Mouse (Mus musculus) adrenal gland, postnatal 4 days (tissue): ENCODE measurements around the gene Dcdc2b. TPM values are rescaled to one million over a fixed set of nuclear protein-coding genes. Genes with fewer than 3 reads are reported as not detected.

ENCODE experiments used
- DNase-seq, 2 experiments: peaks; one replicate each; pipeline ENCODE4 v3.0.0; 2021 to 2022; ENCODE audit warnings: low spot score in 2 of 2, mixed read lengths in 2 of 2
- long read RNA-seq, 2 experiments: library from polyadenylated mRNA; stranded (forward); transcript quantifications; one replicate each; pipeline ENCODE4 v2.0.0; 2021
- total RNA-seq, 2 experiments: library from RNA; stranded (reverse); gene quantifications; 2 replicates each; pipeline ENCODE4 v1.2.3; 2021

The Dcdc2b gene
- total RNA-seq, result 1 to 10 TPM; 2.9 to 3.3 TPM
- long read RNA-seq, experiment 1, partial matches to known transcripts, result 0 of 3 reads
- long read RNA-seq, experiment 1, other reads (novel, unspliced or antisense), result 3 of 3 reads
- long read RNA-seq, experiment 2, partial matches to known transcripts, result 0 of 1 reads
- long read RNA-seq, experiment 2, other reads (novel, unspliced or antisense), result 1 of 1 reads

DNA sequence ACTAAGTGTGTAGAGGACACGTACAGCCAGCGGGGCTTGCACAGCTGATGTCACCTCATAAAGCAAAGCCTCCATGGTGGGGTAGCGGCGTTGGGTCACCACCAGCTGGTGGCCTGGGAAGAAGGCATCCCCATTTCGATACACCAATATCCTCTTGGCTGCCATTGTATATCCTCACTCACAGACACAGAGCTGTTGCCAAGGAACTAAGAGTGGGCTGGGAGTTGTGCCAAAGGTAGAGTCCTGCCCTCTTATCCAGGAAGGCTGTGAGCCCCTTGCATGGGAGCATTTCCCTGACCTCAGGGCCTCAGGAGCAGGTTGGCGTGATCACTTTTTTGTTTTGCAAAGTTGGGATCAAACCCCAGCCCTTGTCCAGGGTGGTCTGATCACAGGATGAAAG, at the start of gene Dcdc2b:
Dcdc2b (minus strand) TSS at position 165 of the 400 bp plus-strand sequence.
- no peak for DNase-seq

DNA sequence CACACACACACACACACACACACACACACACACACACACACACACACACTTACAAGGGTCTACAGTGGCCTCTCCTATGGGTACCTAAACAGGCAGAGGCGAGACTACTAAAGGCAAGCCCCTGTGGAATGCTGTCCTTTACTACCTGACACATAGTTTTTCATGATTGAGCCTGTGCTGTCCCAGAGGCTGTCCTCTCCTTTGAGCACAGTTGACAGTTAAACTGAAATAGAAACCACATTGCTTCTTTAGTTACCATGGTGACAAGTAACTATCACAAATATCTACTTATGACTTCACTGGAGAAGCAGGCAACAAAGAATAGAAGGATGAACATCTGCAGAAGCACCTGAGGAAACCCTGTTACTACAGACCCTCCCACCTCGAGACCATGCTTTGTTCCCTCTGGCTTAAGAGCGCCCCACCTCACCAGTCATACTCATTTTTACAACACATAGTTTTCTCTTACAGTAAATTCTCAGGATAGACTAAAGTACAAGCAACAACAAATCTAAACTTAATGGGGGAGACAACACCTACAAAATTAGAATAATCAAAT, 48.3 kb upstream of the Dcdc2b start:
- DNase-seq, result no peak

GRCm38 (mm10) chr4:129661584-129661983, 47.5 kb upstream of the Dcdc2b start:
- DNase-seq, result no peak

DNA sequence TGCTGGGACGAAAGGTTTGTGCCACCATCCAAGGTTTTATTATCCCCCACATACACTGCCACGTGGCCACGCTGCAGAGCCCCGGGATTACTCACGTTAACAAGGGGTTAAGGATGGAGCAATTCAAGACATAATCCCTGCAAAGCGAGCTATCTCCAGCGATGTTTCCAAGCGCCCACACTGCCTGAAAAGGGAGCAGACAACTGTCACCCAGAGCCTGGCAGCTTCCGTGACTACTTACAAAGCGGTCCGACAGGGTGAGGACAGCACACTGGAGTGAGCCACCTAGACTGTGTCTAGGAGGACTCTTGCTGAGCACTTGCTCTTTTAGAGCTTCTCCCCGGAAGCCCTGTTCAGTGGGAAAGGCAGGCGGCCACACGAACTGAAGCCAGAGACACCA, 40.7 kb upstream of the Dcdc2b start:
- DNase-seq, result no peak

- DNase-seq, result no peak
Measured at GRCm38 (mm10) chr4:129650359-129650758, 36.3 kb upstream of the Dcdc2b start.

GRCm38 (mm10) chr4:129648656-129649055, 34.6 kb upstream of the Dcdc2b start:
- DNase-seq, result no peak

GRCm38 (mm10) chr4:129645204-129645603, 31.1 kb upstream of the Dcdc2b start:
- DNase-seq, result no peak

DNA sequence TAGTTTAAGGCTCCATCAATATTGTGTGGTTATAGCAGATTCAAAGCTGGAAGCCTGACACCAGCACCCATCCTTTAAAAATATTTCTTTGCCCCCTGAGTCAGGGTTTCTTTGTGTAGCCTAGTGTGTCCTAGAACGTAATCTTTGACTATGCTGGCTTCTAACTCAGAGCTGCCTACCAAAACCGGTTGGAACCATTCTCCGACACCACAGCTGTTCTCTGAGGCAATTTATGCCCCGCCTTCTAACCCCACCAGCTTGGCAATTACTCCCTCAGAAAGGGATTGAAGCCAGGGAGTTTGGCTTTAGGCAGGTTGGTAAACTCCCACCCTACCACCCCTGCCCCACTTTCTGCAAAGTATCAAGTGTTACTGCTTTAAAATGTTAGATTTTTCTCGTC, 27.7 kb upstream of the Dcdc2b start:
- no peak for DNase-seq

DNA sequence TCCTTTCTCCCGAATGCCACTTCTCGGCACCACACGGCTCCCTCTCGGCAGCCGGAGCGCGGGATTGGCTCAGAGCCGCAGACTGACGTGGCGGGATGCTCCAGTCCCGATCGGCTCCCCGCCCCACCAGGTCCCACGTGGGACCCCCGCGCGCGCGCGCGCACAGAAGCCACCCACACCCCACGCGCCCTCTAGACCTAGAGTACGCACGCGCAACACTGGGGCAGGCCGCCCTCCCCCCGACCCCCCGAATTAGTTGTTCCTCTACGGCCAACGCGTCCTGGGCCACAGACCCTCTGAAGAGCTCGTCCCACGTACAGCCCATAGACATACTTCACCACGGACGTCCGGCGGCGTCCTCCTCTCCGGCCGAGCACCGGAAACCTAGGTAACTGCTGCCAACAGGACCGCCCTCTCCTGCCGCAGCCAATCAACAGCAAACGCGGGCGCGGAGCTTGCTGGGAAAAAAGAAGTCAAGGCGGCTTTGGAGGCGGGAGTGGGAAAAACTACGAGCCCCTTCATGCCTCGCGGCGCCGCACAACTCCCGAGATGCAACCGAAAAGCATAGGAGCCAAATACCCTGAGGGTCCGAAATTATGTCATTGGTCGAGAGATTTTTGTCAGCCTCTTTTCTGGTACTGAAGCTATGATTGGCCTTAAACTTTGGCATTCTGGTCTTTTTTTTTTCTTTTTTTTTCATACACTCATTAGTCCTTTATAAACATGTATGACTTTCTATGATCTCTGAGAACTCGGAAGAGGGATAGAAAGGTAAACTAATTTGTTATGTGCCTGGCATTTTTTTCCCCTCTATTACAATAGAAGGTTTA, 26.8 kb upstream of the Dcdc2b start, which contains the start of gene Txlna:
Txlna (minus strand) TSS at position 428 of the 830 bp plus-strand sequence.
- DNase-seq, result peak; percentile 85 to 96

DNA sequence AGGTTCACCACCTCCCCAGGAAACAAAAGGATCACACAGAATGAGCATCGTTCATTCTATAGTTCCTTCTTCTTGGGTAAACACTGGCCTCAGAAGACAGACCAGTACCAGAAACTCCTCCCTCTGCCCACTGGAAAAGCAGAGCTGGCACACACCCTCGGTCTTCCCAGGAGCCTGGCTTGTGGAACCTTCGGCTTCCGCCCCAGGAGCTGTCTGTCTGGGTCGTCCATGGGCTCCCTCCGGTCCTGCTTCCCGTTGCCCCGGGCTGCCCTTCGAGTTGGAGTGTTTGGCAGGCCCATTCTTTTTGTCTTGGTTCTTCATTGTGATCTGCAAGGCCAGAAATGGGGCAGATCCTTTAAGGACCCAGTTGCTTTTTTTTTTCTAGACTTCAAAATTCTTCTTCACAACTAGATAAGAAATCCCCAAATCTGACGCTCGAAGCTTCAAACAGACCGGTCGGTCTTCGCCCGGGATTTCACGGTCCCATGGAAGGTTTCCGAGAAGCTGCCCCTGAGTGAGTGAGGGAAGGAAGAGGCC, 26.1 kb upstream of the Dcdc2b start:
- DNase-seq, result no peak

DNA sequence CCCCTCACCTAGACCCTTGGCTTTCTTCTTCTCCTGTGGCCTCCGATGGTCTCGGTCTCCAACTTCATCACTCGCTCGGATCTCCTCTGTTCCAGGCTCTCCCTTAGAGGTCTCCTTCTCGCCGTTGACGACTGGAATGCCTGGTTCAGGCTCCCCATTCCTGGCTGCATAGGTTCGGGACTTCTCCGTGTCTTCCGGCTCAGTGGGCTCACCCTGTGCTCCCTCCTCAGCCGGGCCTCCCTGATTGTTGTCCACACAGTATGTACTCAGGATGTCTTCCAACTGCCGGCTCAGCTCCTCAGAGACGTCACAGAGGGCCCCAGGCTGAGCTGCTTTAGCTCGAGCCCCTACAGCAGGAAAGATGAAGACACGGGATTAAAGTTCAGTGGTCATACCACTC, 25.2 kb upstream of the Dcdc2b start:
- no peak for DNase-seq

- no peak for DNase-seq
Measured at GRCm38 (mm10) chr4:129633852-129634251, 19.8 kb upstream of the Dcdc2b start.

DNA sequence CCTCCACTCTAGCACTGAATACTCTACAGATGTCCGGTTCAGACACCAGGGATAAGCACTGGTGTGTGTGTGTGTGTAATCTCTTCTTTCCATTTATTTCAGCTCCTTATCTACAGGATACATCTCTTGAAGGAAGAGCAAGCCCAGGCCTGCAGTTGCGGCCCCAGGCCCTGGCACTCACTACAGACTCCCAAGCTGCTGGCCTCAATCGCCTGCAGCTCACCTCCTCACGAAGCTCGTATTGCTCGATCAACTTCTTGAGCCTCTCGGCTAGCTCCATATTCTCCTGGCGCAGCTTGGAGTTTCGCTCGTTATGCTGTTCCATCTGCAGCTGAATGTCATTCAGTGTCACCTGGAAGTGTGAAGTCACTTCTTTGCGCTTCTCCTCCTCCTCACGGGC, 17.8 kb upstream of the Dcdc2b start:
- DNase-seq, result no peak

- no peak for DNase-seq
Measured at GRCm38 (mm10) chr4:129630944-129631343, 16.9 kb upstream of the Dcdc2b start.

DNA sequence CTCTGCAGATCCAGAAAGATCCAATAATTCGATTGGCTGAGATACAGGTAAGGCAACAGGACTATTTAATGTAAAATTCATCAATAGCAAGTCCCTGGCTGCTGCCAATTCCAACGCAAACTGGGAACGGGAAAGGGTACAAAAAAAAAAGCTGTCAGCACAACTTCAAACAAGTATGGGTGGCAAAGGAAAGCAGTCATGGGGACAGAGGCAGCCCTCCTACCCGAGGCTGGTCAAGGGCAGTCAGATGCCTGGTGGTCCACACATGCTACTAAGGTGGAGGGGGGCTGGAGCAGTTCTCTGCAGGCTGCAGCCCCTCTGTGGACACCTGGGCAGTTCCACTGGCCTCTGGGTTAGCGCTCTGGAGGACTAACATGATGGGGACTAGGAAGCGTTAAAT, 12.0 kb upstream of the Dcdc2b start:
- no peak for DNase-seq

DNA sequence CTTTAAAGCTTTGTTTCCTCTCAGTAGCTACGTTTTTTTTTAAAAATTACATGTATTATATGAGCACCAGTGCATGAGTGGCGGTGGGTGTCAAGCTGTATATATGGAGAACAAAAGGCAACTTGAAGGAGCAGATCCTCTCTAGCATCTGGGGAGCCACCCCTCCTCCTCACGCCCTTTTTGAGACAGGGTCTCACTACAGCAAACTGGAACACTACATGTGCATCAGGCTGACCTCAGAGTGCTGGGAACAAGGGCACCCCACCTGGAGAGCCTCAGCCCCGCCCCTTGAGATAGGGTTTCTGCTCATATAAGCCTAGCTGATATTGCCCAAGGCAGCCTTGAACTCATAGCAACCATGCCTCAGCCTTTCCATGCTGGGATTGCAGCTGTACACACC, 11.4 kb upstream of the Dcdc2b start:
- no peak for DNase-seq

GRCm38 (mm10) chr4:129625029-129625370, 10.9 kb upstream of the Dcdc2b start:
- no peak for DNase-seq

- DNase-seq, result peak in 1 of 2 experiments; percentile 72
Measured at GRCm38 (mm10) chr4:129624281-129625028, 10.4 kb upstream of the Dcdc2b start.

DNA sequence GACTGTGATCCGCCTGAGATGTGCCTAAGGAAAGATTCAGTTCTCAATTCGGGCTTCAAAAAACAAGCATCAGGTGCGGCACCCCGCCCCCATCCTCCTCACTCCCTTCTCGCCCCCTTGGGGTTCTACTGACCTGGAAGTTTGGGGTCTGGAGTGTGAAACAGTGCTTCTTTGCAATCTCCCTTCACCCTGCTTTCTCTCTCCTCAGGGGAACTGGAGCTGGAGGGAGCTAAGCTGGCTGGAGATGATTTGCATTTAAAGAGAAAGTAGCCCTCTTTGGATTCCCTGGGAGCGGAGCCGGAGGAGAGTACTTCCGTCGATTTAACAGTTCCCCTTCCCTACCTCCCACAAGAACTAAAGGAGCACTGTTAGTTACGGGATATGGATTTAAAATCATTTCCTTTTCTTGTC, 9.6 kb upstream of the Dcdc2b start, which contains the start of gene Ccdc28b:
Ccdc28b (minus strand) TSS at position 267 of the 411 bp plus-strand sequence.
- DNase-seq, result no peak

DNA sequence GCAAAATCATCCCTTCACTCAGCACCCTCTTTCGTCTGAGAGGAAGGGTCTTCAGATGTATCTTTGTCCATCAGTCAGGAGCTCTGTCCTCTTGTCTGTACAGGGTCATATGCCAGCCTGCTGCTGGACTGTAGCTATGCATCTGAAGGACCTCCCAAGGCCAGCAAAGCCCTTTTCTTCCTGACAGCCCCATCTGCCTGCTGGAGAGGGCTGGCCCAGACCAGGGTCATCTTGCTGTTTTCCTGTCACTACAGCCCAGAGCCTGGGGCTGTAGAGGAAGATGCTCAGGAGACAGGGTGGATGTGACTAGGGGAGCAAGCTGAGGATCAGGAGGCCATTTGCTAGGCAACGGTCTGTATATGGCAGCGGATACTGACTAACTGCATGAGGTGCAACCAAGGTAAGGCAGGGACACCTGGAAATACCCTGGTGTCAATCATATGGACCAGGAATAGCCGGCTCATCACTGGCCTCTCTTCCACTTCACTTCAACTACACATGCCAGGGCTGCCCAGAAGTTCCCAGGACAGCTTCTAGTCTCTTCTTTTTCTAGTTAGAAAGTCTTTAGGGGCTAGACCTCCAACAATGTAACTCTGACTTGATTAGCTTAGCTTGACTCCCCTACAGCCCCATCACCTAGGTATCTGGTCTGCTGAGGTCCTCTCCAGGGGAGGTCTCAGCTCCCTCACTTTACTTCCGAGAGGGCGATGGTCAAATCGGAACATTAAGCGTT, 8.9 kb upstream of the Dcdc2b start:
- DNase-seq, result no peak
